Mouse (Mus musculus) activated CD4-positive, CD25-positive, alpha-beta regulatory T cell, adult 4 months (primary cell): ENCODE measurements around the gene Mad1l1. TPM values are rescaled to one million over a fixed set of nuclear protein-coding genes. Genes with fewer than 3 reads are reported as not detected.

Experiments
- ATAC-seq: one replicate; pipeline ENCODE4 v1.8.0; 2017
- polyA plus RNA-seq, 2 experiments: library from polyadenylated mRNA; unstranded; fragments of 100-300 nt; shearing (Covaris generic); gene quantifications; one replicate each; pipeline ENCODE4 v1.2.1; 2017

Mad1l1 gene
- polyA plus RNA-seq, 2 experiments from 2014 or later: 19.3 to 23.1 TPM

GRCm38 (mm10) chr5:140174814-140175490 is 146.4 kb downstream of the Mad1l1 start:
- no peak for ATAC-seq

GRCm38 (mm10) chr5:140174066-140174465 is 147.3 kb downstream of the Mad1l1 start:
- no peak for ATAC-seq

GRCm38 (mm10) chr5:140173181-140173580 is 148.2 kb downstream of the Mad1l1 start:
- no peak for ATAC-seq

GRCm38 (mm10) chr5:140171710-140172109 is 149.6 kb downstream of the Mad1l1 start:
- no peak for ATAC-seq

- ATAC-seq: no peak
Measured at GRCm38 (mm10) chr5:140167531-140167930, 153.8 kb downstream of the Mad1l1 start.

GRCm38 (mm10) chr5:140167080-140167479 is 154.3 kb downstream of the Mad1l1 start:
- ATAC-seq: no peak

- ATAC-seq: no peak
Measured at GRCm38 (mm10) chr5:140163947-140164346, 157.4 kb downstream of the Mad1l1 start.

GRCm38 (mm10) chr5:140162071-140162845 is 159.1 kb downstream of the Mad1l1 start:
- no peak for ATAC-seq

GRCm38 (mm10) chr5:140159007-140159406 is 162.3 kb downstream of the Mad1l1 start:
- no peak for ATAC-seq

- no peak for ATAC-seq
Measured at GRCm38 (mm10) chr5:140157886-140158627, 163.3 kb downstream of the Mad1l1 start.

GRCm38 (mm10) chr5:140154166-140154565 is 167.2 kb downstream of the Mad1l1 start:
- ATAC-seq: no peak

- ATAC-seq: no peak
Measured at GRCm38 (mm10) chr5:140151871-140152270, 169.5 kb downstream of the Mad1l1 start.

- ATAC-seq: no peak
Measured at GRCm38 (mm10) chr5:140151180-140151579, 170.2 kb downstream of the Mad1l1 start.

- no peak for ATAC-seq
Measured at GRCm38 (mm10) chr5:140150694-140151093, 170.7 kb downstream of the Mad1l1 start.

GRCm38 (mm10) chr5:140150136-140150535 is 171.2 kb downstream of the Mad1l1 start:
- no peak for ATAC-seq

GRCm38 (mm10) chr5:140149298-140149697 is 172.1 kb downstream of the Mad1l1 start:
- ATAC-seq: no peak

GRCm38 (mm10) chr5:140143541-140143940 is 177.8 kb downstream of the Mad1l1 start:
- ATAC-seq: no peak

GRCm38 (mm10) chr5:140141336-140141735 is 180.0 kb downstream of the Mad1l1 start:
- ATAC-seq: no peak

GRCm38 (mm10) chr5:140140214-140140613 is 181.1 kb downstream of the Mad1l1 start:
- ATAC-seq: no peak

GRCm38 (mm10) chr5:140135734-140136625 is 185.4 kb downstream of the Mad1l1 start:
- ATAC-seq: no peak

- no peak for ATAC-seq
Measured at GRCm38 (mm10) chr5:140134021-140134420, 187.3 kb downstream of the Mad1l1 start.

GRCm38 (mm10) chr5:140128414-140128981 is 192.9 kb downstream of the Mad1l1 start:
- ATAC-seq: no peak
